Mouse (Mus musculus): ENCODE results near the gene Mtmr4. TPM values are rescaled to one million over a fixed set of nuclear protein-coding genes. Genes with fewer than 3 reads are reported as not detected.

The Mtmr4 gene
- total RNA-seq (2023) = 24.1 TPM

DNA sequence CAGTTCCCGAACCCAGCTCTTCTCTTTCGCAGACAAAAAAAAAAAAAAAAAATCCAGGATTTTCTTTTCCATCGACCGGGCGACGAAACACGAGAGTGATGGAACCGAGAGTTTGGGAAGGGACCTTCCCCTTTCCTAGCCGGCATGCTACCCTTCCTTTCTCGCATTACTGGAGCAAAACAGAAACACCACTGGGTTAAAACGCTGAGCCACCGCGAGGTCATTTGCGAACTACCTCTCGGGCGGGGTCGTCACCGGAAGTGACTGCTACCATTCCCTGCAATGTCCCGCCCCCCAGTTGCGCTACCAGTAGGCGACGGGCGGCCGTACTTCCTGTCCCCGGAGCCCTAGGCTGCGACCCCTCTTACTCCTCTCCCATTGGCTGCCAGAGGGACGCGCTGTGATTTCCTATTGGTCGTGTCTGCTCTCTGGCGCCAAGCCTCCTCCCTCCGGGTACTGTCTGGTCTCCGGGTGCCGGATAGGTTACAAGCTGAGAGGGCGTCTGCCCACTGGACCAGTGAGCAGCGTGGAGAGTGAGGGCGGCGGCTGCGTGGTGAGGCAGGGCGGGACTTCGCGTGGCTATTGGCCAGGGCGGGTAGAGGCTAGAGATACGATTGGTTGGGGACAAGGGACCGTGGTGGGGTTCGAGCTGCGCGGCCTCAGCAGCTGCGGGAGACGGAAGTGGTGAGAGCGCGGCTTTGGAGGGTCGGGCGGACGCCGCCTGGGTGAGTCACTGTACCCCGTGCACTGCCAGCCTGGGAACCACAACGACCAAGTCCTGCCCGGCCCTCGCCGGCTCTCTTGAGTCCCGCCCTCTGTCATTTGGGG, at the start of gene Mtmr4:
TSS of gene Mtmr4 (plus strand) at position 637 of the 828 bp plus-strand sequence.

DNA sequence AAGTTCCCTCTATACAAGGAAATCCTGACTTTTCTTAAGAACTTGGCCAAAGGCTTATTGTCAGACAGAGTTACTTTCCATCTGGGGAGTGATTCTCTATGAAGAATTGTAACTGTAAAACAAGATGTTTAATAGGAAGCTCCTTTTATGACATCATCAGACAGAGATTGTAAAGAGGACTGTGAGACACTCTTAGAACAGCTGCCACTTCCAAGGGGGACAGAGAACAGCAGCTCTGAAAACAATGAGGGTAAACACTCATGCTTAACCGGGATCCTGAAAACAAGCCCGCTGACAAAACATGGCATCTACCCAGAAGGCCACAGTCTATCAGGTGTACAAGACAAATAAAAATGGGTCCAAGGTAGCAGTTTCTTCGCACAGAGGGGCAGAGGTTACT, 25.5 kb upstream of the Mtmr4 start, which contains the start of gene Gm11492:
TSS of gene Gm11492 (plus strand) at position 153 of the 400 bp plus-strand sequence.

DNA sequence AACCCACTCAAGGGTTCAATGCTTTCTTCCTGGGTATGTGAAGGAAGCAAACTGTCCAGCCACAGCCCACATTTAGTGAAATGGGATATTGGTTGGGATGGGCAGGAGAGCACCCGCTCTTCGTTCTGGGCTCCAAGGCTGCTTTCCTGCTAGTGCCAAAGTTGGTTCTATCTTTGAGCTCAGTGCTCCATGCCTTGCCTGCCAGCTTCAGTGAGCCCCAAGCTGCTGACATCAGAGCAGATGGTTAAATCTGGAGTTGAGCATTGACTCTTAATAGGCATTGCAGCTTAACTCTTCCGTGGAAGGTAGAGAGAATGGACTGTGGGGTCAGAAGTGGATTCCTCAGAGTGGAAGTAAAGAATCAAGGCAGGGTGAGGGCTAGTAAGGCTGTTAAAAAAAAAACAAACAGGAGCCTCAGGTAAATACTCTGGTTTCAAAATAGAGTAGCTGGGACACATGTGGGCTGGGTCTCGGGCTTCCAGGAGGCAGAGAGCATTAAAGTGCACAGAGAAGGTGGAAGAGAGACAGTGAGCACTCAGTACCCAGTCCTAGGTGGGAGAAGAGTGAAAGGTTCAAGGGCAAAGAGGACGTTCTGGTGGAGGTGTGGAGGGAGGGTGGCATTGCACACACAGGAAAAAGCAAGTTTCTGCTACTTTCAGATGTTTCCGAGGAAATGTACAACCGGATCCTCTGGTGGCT, 23.6 kb upstream of the Mtmr4 start, which contains the start of gene Sept4:
TSS of gene Sept4 (plus strand) at position 649 of the 699 bp plus-strand sequence.

DNA sequence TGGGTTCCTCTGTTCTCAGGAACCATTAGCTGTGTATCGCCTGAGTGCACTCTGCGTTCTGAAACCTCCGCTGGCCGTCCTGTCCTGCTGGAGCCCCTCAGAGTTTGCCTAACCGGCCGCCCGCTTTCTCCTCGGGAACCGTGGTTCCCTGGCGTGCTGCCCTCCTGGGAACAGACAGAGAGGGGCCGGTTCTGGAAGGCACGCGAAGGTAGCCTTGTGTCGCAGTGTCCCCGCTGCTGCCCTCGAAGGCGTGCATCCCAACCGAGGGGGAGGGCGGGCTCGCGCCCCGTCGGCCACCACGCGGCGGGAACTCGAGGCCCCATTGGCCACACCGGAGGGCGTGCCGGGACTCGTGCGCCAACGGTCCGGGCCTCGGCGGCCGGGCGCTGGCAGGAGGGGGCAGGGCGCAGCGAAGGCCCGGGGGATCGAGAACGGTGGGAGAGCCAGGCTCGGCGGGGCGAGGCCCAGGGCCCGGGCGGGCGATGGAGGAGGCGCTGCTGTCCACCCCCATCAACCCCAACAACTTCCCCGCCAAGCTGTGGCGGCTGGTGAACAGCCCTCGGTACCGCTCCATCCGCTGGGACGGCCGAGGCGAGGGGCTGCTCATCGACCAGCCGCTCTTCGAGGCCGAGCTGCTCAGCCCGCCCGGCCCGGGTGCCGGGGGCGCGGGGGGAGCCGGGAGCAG, 25.0 kb downstream of the Mtmr4 start, which contains the start of gene Hsf5:
TSS of gene Hsf5 (plus strand) at position 375 of the 685 bp plus-strand sequence.

DNA sequence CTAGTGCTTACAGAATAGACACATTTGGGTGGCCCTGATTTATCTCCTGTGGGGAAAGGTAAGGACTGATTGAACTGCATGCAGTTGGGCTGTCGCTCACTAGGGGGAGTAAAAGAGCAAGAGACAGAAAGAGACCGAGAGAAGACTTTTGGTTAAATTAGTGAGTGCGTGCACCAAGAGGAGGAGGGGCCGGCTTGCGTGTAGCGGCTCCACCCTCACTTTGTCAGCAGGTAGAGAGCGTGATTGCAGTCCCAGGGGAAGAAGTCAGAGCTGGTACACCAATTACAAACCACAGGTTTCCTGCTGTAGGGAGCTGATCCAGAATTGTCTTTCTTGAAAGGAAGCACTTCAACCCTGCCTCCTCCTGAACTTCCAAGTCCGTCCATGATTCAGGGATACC, 70.4 kb downstream of the Mtmr4 start, which contains the start of gene Rnf43:
TSS of gene Rnf43 (plus strand) at position 316 of the 400 bp plus-strand sequence.

Other genes with a start within 250 kb of the Mtmr4 start
- 0.47 TPM for gene Ppm1e, start 233.1 kb upstream of the Mtmr4 start, total RNA-seq (2023)
- 2.3 TPM for gene Rad51c, start 187.2 kb upstream of the Mtmr4 start, total RNA-seq (2023)
- 0.77 TPM for gene Tex14, start 187.1 kb upstream of the Mtmr4 start, total RNA-seq (2023)
- gene Gm11492, start 25.5 kb upstream of the Mtmr4 start, total RNA-seq (2023) = not detected
- 4.3 TPM for gene Sept4, start 23.3 kb upstream of the Mtmr4 start, total RNA-seq (2023)
- not detected for gene Hsf5, start 25.0 kb downstream of the Mtmr4 start, total RNA-seq (2023)
- 5.1 TPM for gene Rnf43, start 70.6 kb downstream of the Mtmr4 start, total RNA-seq (2023)
- 160 TPM for gene Supt4a, start 145.4 kb downstream of the Mtmr4 start, total RNA-seq (2023)
- gene Tspoap1, start 168.4 kb downstream of the Mtmr4 start, total RNA-seq (2023) = 5.2 TPM
- gene Mpo, start 201.4 kb downstream of the Mtmr4 start, total RNA-seq (2023) = 1.1 TPM
- gene Lpo, start 236.1 kb downstream of the Mtmr4 start, total RNA-seq (2023) = not detected

Data from CD4-positive naive resting alpha-beta T cell, adult 57 days (primary cell).